Mouse (Mus musculus): ENCODE measurements around the gene Slc9a3r1. TPM values are rescaled to one million over a fixed set of nuclear protein-coding genes. Genes with fewer than 3 reads are reported as not detected.

The Slc9a3r1 gene
- polyA plus RNA-seq, 1 experiment = 73.8 TPM

- H3K4me3 ChIP-seq (ENCODE audit: insufficient read depth, low read length) = no peak overlapping the region
- H3K4me1 ChIP-seq (ENCODE audit: control insufficient read depth, insufficient read depth, low read length) = no peaks in the 10 kb centered on the region
- TF ChIP-seq POLR2A (IDR thresholded peaks at IDR 0.05; ENCODE audit: extremely low read depth, insufficient read depth, low read length) = no peak
- TF ChIP-seq CTCF (IDR thresholded peaks at IDR 0.05; ENCODE audit: extremely low read depth, insufficient read depth, low read length) = peak; percentile 88
- H3K27ac ChIP-seq (ENCODE audit: insufficient read depth, low read length) = no peak overlapping the region
Measured at GRCm38 (mm10) chr11:115202316-115202715, 39.2 kb downstream of the Slc9a3r1 start.

GRCm38 (mm10) chr11:115202756-115203155, 39.6 kb downstream of the Slc9a3r1 start:
- no peak overlapping the region for H3K27ac ChIP-seq (ENCODE audit: insufficient read depth, low read length)
- TF ChIP-seq CTCF (IDR thresholded peaks at IDR 0.05; ENCODE audit: extremely low read depth, insufficient read depth, low read length) (no peak), POLR2A (IDR thresholded peaks at IDR 0.05; ENCODE audit: extremely low read depth, insufficient read depth, low read length) (no peak)
- no peak overlapping the region for H3K4me3 ChIP-seq (ENCODE audit: insufficient read depth, low read length)
- no peaks in the 10 kb centered on the region for H3K4me1 ChIP-seq (ENCODE audit: control insufficient read depth, insufficient read depth, low read length)

- no peak overlapping the region for H3K27ac ChIP-seq (ENCODE audit: insufficient read depth, low read length)
Measured at GRCm38 (mm10) chr11:115208126-115208525, 45.0 kb downstream of the Slc9a3r1 start.

GRCm38 (mm10) chr11:115208776-115209732, 45.9 kb downstream of the Slc9a3r1 start:
- Histone ChIP-seq H3K4me3 (ENCODE audit: insufficient read depth, low read length) (no peak overlapping the region), H3K27ac (ENCODE audit: insufficient read depth, low read length) (0 out of 2 replicates have a peak overlapping the region, but pooled peaks have one; percentile 18), H3K4me1 (ENCODE audit: control insufficient read depth, insufficient read depth, low read length) (no peaks in the 10 kb centered on the region; the same call in none of the 2 replicates)
- TF ChIP-seq POLR2A (IDR thresholded peaks at IDR 0.05; ENCODE audit: extremely low read depth, insufficient read depth, low read length) = no peak
- TF ChIP-seq CTCF (IDR thresholded peaks at IDR 0.05; ENCODE audit: extremely low read depth, insufficient read depth, low read length) = no peak

More at GRCm38 (mm10) chr11:115208126-115208525, 45.0 kb downstream of the Slc9a3r1 start:
- TF ChIP-seq POLR2A (IDR thresholded peaks at IDR 0.05; ENCODE audit: extremely low read depth, insufficient read depth, low read length) (no peak), CTCF (IDR thresholded peaks at IDR 0.05; ENCODE audit: extremely low read depth, insufficient read depth, low read length) (no peak)
- no peaks in the 10 kb centered on the region; the same call in none of the 2 replicates for H3K4me1 ChIP-seq (ENCODE audit: control insufficient read depth, insufficient read depth, low read length)
- H3K4me3 ChIP-seq (ENCODE audit: insufficient read depth, low read length) = no peak overlapping the region

GRCm38 (mm10) chr11:115209958-115210357, 46.8 kb downstream of the Slc9a3r1 start:
- Histone ChIP-seq H3K4me3 (ENCODE audit: insufficient read depth, low read length) (no peak overlapping the region), H3K4me1 (ENCODE audit: control insufficient read depth, insufficient read depth, low read length) (no peaks in the 10 kb centered on the region; the same call in none of the 2 replicates), H3K27ac (ENCODE audit: insufficient read depth, low read length) (no peak overlapping the region)
- TF ChIP-seq CTCF (IDR thresholded peaks at IDR 0.05; ENCODE audit: extremely low read depth, insufficient read depth, low read length) = no peak
- no peak for TF ChIP-seq POLR2A (IDR thresholded peaks at IDR 0.05; ENCODE audit: extremely low read depth, insufficient read depth, low read length)

- TF ChIP-seq CTCF (IDR thresholded peaks at IDR 0.05; ENCODE audit: extremely low read depth, insufficient read depth, low read length) (no peak), POLR2A (IDR thresholded peaks at IDR 0.05; ENCODE audit: extremely low read depth, insufficient read depth, low read length) (no peak)
- Histone ChIP-seq H3K4me3 (ENCODE audit: insufficient read depth, low read length) (no peak overlapping the region), H3K4me1 (ENCODE audit: control insufficient read depth, insufficient read depth, low read length) (no peaks in the 10 kb centered on the region; the same call in none of the 2 replicates), H3K27ac (ENCODE audit: insufficient read depth, low read length) (no peak overlapping the region)
Measured at GRCm38 (mm10) chr11:115212116-115212515, 49.0 kb downstream of the Slc9a3r1 start.

GRCm38 (mm10) chr11:115215123-115215522, 52.0 kb downstream of the Slc9a3r1 start:
- Histone ChIP-seq H3K4me1 (ENCODE audit: control insufficient read depth, insufficient read depth, low read length) (no peaks in the 10 kb centered on the region; the same call in none of the 2 replicates), H3K4me3 (ENCODE audit: insufficient read depth, low read length) (no peak overlapping the region), H3K27ac (ENCODE audit: insufficient read depth, low read length) (no peak overlapping the region)
- TF ChIP-seq CTCF (IDR thresholded peaks at IDR 0.05; ENCODE audit: extremely low read depth, insufficient read depth, low read length) (no peak), POLR2A (IDR thresholded peaks at IDR 0.05; ENCODE audit: extremely low read depth, insufficient read depth, low read length) (no peak)

- no peak for TF ChIP-seq POLR2A (IDR thresholded peaks at IDR 0.05; ENCODE audit: extremely low read depth, insufficient read depth, low read length)
- TF ChIP-seq CTCF (IDR thresholded peaks at IDR 0.05; ENCODE audit: extremely low read depth, insufficient read depth, low read length) = no peak
- no peak overlapping the region for H3K27ac ChIP-seq (ENCODE audit: insufficient read depth, low read length)
- H3K4me1 ChIP-seq (ENCODE audit: control insufficient read depth, insufficient read depth, low read length) = no peaks in the 10 kb centered on the region
- H3K4me3 ChIP-seq (ENCODE audit: insufficient read depth, low read length) = no peak overlapping the region
Measured at GRCm38 (mm10) chr11:115217439-115218410, 54.6 kb downstream of the Slc9a3r1 start.

- TF ChIP-seq CTCF (IDR thresholded peaks at IDR 0.05; ENCODE audit: extremely low read depth, insufficient read depth, low read length) (no peak), POLR2A (IDR thresholded peaks at IDR 0.05; ENCODE audit: extremely low read depth, insufficient read depth, low read length) (no peak)
- no peak overlapping the region for H3K27ac ChIP-seq (ENCODE audit: insufficient read depth, low read length)
- no peaks in the 10 kb centered on the region; the same call in 1 of the 2 replicates for H3K4me1 ChIP-seq (ENCODE audit: control insufficient read depth, insufficient read depth, low read length)
- H3K4me3 ChIP-seq (ENCODE audit: insufficient read depth, low read length) = no peak overlapping the region
Measured at GRCm38 (mm10) chr11:115219263-115219662, 56.1 kb downstream of the Slc9a3r1 start.

All from cortical plate, adult 2 months (tissue).